Mouse (Mus musculus) small intestine, adult 2 months (tissue): ENCODE results near the gene Tec. TPM values are rescaled to one million over a fixed set of nuclear protein-coding genes. Genes with fewer than 3 reads are reported as not detected.

Experiments used
- H3K27ac ChIP-seq: fragments of 200-500 bp; 2 replicates; pipeline ENCODE4 v1.5.1; 2012; ENCODE audit warnings: low read depth, low read length, control low read depth, inconsistent platforms; ENCODE audit not compliant: insufficient read depth
- H3K27me3 ChIP-seq: fragments of 200-500 bp; 2 replicates; pipeline ENCODE4 v1.6.1; 2012; ENCODE audit warnings: mild to moderate bottlenecking, moderate library complexity, low read length, inconsistent platforms; ENCODE audit not compliant: control insufficient read depth, insufficient read depth
- H3K36me3 ChIP-seq: fragments of 200-500 bp; 2 replicates; pipeline ENCODE4 v1.6.1; 2012; ENCODE audit warnings: mild to moderate bottlenecking, low read length, control low read depth, inconsistent platforms; ENCODE audit not compliant: control insufficient read depth, insufficient read depth
- H3K4me1 ChIP-seq: fragments of 200-500 bp; 2 replicates; pipeline ENCODE4 v1.6.1; 2012; ENCODE audit warnings: low read length, inconsistent platforms, mixed read lengths; ENCODE audit not compliant: control insufficient read depth, insufficient read depth, insufficient read length
- H3K4me3 ChIP-seq: fragments of 200-500 bp; 2 replicates; pipeline ENCODE4 v1.5.1; 2012; ENCODE audit warnings: low read depth, mild to moderate bottlenecking, control low read depth, inconsistent platforms, low read length, moderate library complexity
- CTCF ChIP-seq: fragments of 200-500 bp; IDR thresholded peaks from 2 replicates; pipeline ENCODE4 v1.5.1; 2012; ENCODE audit warnings: low read depth, mild to moderate bottlenecking, control low read depth, inconsistent platforms, low read length, moderate library complexity, mixed read lengths; ENCODE audit not compliant: insufficient replicate concordance, insufficient read length; ENCODE audit errors: extremely low read depth
- POLR2A ChIP-seq: fragments of 200-500 bp; IDR thresholded peaks from 2 replicates; pipeline ENCODE4 v1.6.1; 2012; ENCODE audit warnings: low read depth, mild to moderate bottlenecking, control low read depth, inconsistent platforms, low read length, moderate library complexity
- WGBS: fragments of 180-500 bp; shearing (Covaris S2); methylation state at CpG from one replicate; pipeline ENCODE4 v1.1.7; 2018; 5-methylcytosine and 5-hydroxymethylcytosine counted together
- polyA plus RNA-seq: library from polyadenylated mRNA; depleted of rRNA; stranded (reverse); fragments of >200 nt; gene quantifications from 2 replicates; pipeline ENCODE4 v1.2.3, GENCODE M21; 2012; rRNA removed

Gene Tec
- polyA plus RNA-seq, 1 experiment, result 7.1 TPM

- H3K27me3 ChIP-seq, result no peaks in the 10 kb centered on the region
- 37% methylated on average over 9 of the region's 9 CpGs for WGBS
- no peak overlapping the region for H3K27ac ChIP-seq
- H3K36me3 ChIP-seq, result no peaks in the 10 kb centered on the region
- no peak overlapping the region for H3K4me3 ChIP-seq
- H3K4me1 ChIP-seq, result peaks cover 2% of the 10 kb centered on the region; the same call in 1 of the 2 replicates
- TF ChIP-seq CTCF (no peak), POLR2A (no peak)
Measured at GRCm38 (mm10) chr5:72709976-72710375, 158.3 kb downstream of the Tec start.

GRCm38 (mm10) chr5:72709451-72709850 lies 158.8 kb downstream of the Tec start:
- Histone ChIP-seq H3K4me1 (peaks cover 2% of the 10 kb centered on the region; the same call in 1 of the 2 replicates), H3K4me3 (no peak overlapping the region), H3K27me3 (no peaks in the 10 kb centered on the region), H3K27ac (no peak overlapping the region), H3K36me3 (no peaks in the 10 kb centered on the region)
- 50% methylated on average over 13 of the region's 13 CpGs for WGBS
- no peak for TF ChIP-seq POLR2A
- no peak for TF ChIP-seq CTCF

- no peaks in the 10 kb centered on the region for H3K27me3 ChIP-seq
- WGBS, result 88% methylated on average over 10 of the region's 10 CpGs
- H3K27ac ChIP-seq, result no peak overlapping the region
- TF ChIP-seq POLR2A, result no peak
- TF ChIP-seq CTCF, result no peak
- peaks cover 2% of the 10 kb centered on the region; the same call in 1 of the 2 replicates for H3K4me1 ChIP-seq
- H3K36me3 ChIP-seq, result no peaks in the 10 kb centered on the region
- no peak overlapping the region for H3K4me3 ChIP-seq
Measured at GRCm38 (mm10) chr5:72706722-72707121, 161.6 kb downstream of the Tec start.

- no peak overlapping the region for H3K4me3 ChIP-seq
- H3K27me3 ChIP-seq, result no peaks in the 10 kb centered on the region
- 82% methylated on average over 10 of the region's 10 CpGs for WGBS
- no peak for TF ChIP-seq POLR2A
- TF ChIP-seq CTCF, result no peak
- no peaks in the 10 kb centered on the region for H3K36me3 ChIP-seq
- H3K27ac ChIP-seq, result no peak overlapping the region
- H3K4me1 ChIP-seq, result peaks cover 2% of the 10 kb centered on the region; the same call in 1 of the 2 replicates
Measured at GRCm38 (mm10) chr5:72706095-72706494, 162.2 kb downstream of the Tec start.

Other genes with a start within 250 kb of the Tec start
- not detected in 2 replicates for gene Cnga1, start 224.2 kb downstream of the Tec start, polyA plus RNA-seq
- 0.75 and 6.5 TPM in 2 replicates for gene Nipal1, start 220.7 kb downstream of the Tec start, polyA plus RNA-seq
- gene Txk, start 115.7 kb downstream of the Tec start, polyA plus RNA-seq, result 0.20 and 0.34 TPM in 2 replicates
- 9.1 and 16.9 TPM in 2 replicates for gene Slain2, start 45.8 kb upstream of the Tec start, polyA plus RNA-seq
- gene Gm10135, start 106.2 kb upstream of the Tec start, polyA plus RNA-seq, result not detected in 2 replicates
- 0.89 and 1.6 TPM in 2 replicates for gene Slc10a4, start 138.4 kb upstream of the Tec start, polyA plus RNA-seq